Mouse (Mus musculus) bone marrow, adult 2 months (tissue): Measurements from ENCODE around the gene Adss.

Experiments
- CTCF ChIP-seq: fragments of 200-500 bp; IDR thresholded peaks from 2 replicates; pipeline ENCODE4 v1.5.1; 2011; ENCODE audit warnings: low read length, control low read depth; ENCODE audit not compliant: control insufficient read depth, insufficient read depth
- POLR2A ChIP-seq: fragments of 200-500 bp; IDR thresholded peaks from 2 replicates; pipeline ENCODE4 v1.6.1; 2011; ENCODE audit warnings: low read depth, mild to moderate bottlenecking, control low read depth, low read length, borderline replicate concordance; ENCODE audit not compliant: control insufficient read depth

DNA sequence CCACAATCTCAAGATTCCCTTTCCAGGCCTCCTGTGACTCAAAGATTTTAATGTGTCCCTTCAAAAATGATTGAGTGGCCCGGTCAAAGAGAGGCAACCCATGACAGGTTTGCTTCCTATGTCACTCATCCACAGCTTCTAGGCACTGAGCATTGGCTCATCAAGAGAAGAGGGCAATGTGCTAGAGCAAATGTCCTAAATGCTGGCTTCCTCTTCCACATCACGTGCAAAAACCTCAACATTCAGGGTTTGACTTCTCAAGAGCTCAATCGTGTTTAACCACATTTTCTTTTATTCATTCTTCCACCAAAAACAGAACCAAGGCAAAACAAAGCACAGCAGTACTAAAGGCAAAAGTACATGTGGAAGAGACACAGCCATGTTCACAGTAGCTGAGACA is 64.3 kb downstream of the Adss start:
- TF ChIP-seq POLR2A (no peak), CTCF (no peak)
